Mouse (Mus musculus) cerebellum, adult 18-20 months (tissue): ENCODE data around the gene Tdpoz4.
"Not testable (repeated sequence)": the region's sequence is repeated elsewhere in the genome, so short reads cannot be mapped to it uniquely, and the experiment has no call there.

Experiments
- DNase-seq, 2 experiments: peaks; one replicate each; pipeline ENCODE4 v3.0.0; 2021

Tdpoz4 gene

DNA sequence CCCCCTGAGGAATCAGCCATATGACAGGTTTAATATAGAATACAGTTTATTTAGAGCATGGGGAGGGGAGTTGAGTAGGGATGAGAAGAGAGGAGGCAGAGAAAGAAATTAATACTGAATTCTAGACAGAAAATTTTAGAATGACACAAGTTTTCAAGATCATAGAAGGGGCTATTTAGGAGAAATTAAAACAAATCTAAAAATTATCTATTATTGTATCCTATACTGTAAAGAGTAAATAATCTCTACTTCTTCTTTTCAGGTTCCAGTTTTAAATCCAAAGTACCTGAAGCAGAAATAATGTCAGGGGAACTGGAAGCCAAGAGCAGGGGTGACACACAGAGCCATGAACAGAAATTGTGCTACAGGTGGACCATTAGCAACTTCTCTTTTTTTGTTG is at the start of gene Tdpoz4:
Gene Tdpoz4, plus strand, starts transcription at position 301 of the 400 bp plus-strand sequence.
- DNase-seq = not testable (repeated sequence)

DNA sequence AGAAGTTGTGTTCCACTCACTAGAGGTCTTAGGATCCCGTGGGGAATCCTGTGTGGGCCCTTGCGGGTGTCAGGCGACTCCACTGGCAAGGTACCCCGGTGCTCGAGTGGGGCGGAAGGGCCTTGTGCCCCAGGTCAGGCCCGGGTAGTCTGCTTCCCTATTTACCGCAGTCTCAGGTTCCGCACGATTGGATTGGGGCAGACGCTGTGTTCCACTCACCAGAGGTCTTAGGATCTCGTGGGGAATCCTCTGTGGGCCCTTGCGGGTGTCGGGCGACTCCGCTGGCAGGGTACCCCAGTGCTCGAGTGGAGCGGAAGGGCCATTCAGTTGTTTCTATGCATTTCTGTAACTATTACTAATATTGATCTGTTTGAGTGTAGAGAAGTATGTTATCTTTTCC is 42.2 kb upstream of the Tdpoz4 start:
- not testable (repeated sequence) for DNase-seq

DNA sequence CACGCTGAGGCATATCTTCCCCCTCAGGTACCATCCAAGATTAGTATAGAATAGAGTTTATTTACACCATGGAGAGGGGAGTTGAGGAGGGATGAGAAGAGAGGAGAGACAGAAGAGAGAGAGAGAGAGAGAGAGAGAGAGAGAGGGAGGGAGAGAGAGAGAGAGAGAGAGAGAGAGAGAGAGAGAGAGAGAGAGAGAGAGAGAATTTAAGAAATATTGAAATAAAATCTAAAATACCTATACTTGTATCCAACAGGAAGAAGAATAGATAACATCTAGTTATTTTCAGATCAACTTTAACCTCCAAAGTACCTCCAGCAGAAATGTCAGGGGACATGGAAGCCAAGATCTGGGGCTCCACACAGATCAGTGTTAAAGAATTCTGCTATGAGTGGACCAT is 23.5 kb upstream of the Tdpoz4 start, which contains the start of gene Gm5773:
Gene Gm5773, plus strand, starts transcription at position 301 of the 400 bp plus-strand sequence.
- not testable (repeated sequence) for DNase-seq

DNA sequence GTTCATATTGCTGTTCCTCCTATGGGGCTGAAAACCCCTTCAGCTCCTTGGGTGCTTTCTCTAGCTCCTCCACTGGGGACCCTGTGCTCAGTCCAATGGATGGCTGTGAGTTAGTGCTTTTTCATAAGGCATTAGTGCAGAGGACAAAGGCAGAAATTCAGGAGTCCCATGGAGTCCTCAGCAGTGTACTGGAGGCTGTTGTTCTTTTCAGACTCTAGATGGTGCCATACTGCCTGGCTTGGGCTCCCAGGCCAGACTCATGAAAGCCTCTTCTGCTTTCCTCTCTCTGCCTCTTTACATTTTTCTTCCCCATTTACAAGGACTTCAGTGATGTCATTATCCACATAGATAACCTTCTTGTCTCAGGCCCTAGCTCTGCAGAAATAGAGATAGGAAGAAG is 17.1 kb downstream of the Tdpoz4 start:
- not testable (repeated sequence) for DNase-seq

DNA sequence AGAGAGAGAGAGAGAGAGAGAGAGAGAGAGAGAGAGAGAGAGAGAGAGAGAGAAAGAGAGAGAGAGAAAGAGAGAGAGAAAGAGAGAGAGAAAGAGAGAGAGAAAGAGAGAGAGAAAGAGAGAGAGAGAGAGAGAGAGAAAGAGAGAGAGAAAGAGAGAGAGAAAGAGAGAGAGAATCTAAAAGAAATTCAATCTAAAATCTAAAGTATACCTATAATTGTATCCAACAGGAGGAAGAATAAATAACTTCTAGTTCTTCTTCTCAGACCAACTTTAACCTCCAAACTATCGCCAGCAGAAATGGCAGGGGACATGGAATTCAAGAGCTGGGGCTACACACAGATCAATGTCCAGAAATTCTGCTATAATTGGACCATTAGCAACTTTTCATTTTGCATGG is 29.5 kb downstream of the Tdpoz4 start, which contains the start of gene Tdpoz3:
Gene Tdpoz3, plus strand, starts transcription at position 301 of the 400 bp plus-strand sequence.
- DNase-seq = not testable (repeated sequence)
